Mouse (Mus musculus) embryo, embryonic 10.5 days (tissue): ENCODE measurements at regions not wholly inside any gene's neighbourhood (a gene's known extent, or its start where the extent isn't known, plus 50 kb on each side); places are given as distances from the start of the nearest gene placed in this dataset.

Experiments used
- DNase-seq: peaks from one replicate; pipeline ENCODE4 v3.0.0-alpha.2; 2015; ENCODE audit warnings: low spot score

GRCm38 (mm10) chr2:21129621-21130020 lies 75.5 kb downstream of the Enkur start:
- no peak for DNase-seq

GRCm38 (mm10) chr2:21126531-21126930 lies 78.6 kb downstream of the Enkur start:
- no peak for DNase-seq

- no peak for DNase-seq
Measured at GRCm38 (mm10) chr2:21122421-21122820, 82.7 kb downstream of the Enkur start.

GRCm38 (mm10) chr2:21121663-21122062 lies 83.5 kb downstream of the Enkur start:
- DNase-seq: no peak

- DNase-seq: no peak
Measured at GRCm38 (mm10) chr2:21116817-21117216, 88.3 kb downstream of the Enkur start.

- no peak for DNase-seq
Measured at GRCm38 (mm10) chr2:21111527-21111926, 93.6 kb downstream of the Enkur start.

- no peak for DNase-seq
Measured at GRCm38 (mm10) chr2:21100248-21100808, 104.8 kb downstream of the Enkur start.

- no peak for DNase-seq
Measured at GRCm38 (mm10) chr2:21091058-21091971, 113.8 kb downstream of the Enkur start.

- no peak for DNase-seq
Measured at GRCm38 (mm10) chr2:21085517-21085916, 116.8 kb upstream of the Arhgap21 start.

- DNase-seq: no peak
Measured at GRCm38 (mm10) chr2:21067292-21067850, 98.7 kb upstream of the Arhgap21 start.

- DNase-seq: peak; percentile 41
Measured at GRCm38 (mm10) chr2:21060347-21060650, 91.6 kb upstream of the Arhgap21 start.

GRCm38 (mm10) chr2:21059618-21060346 lies 91.1 kb upstream of the Arhgap21 start:
- DNase-seq: no peak

- DNase-seq: no peak
Measured at GRCm38 (mm10) chr2:21058940-21059339, 90.3 kb upstream of the Arhgap21 start.

- no peak for DNase-seq
Measured at GRCm38 (mm10) chr2:21056450-21057210, 87.9 kb upstream of the Arhgap21 start.

- no peak for DNase-seq
Measured at GRCm38 (mm10) chr2:21055416-21055815, 86.7 kb upstream of the Arhgap21 start.

GRCm38 (mm10) chr2:21054325-21055082 lies 85.8 kb upstream of the Arhgap21 start:
- DNase-seq: no peak

GRCm38 (mm10) chr2:21053596-21053995 lies 84.9 kb upstream of the Arhgap21 start:
- DNase-seq: no peak

GRCm38 (mm10) chr2:21048996-21049395 lies 80.3 kb upstream of the Arhgap21 start:
- DNase-seq: no peak

- DNase-seq: no peak
Measured at GRCm38 (mm10) chr2:21048226-21048625, 79.5 kb upstream of the Arhgap21 start.

GRCm38 (mm10) chr2:21046503-21047116 lies 77.9 kb upstream of the Arhgap21 start:
- no peak for DNase-seq

GRCm38 (mm10) chr2:21044781-21045180 lies 76.1 kb upstream of the Arhgap21 start:
- no peak for DNase-seq
